Mouse (Mus musculus): ENCODE data around the gene Pik3ip1.

- TF ChIP-seq CTCF (IDR thresholded peaks at IDR 0.05; ENCODE audit: low read depth) (no peak), EP300 (IDR thresholded peaks at IDR 0.05; ENCODE audit: low read depth) (no peak)
Measured at GRCm38 (mm10) chr11:3290640-3291310, 39.4 kb upstream of the Pik3ip1 start.
